Mouse (Mus musculus): ENCODE measurements at regions not wholly inside any gene's neighbourhood (a gene's known extent, or its start where the extent isn't known, plus 50 kb on each side); places are given as distances from the start of the nearest gene placed in this dataset.

DNA sequence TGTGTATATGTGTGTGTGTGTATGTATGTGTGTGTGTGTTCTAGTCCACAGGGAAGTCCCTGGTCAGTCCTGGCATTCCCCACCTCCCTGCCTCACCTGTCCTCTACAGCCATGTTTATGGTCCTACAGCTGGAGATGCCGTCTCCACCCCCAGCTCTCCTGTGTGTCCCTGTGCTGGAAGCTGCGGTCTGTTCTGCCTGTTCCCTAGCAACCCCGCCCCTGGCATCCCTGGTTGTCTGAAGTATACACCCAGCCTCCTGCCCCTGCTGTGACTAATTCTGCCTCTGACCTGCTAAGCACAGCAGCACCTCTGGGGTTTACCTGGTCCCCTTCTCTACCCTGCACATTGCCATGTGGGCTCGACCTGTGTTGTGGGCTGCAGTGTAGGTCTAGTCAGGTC lies 66.8 kb downstream of the Tpra1 start:
- TF ChIP-seq POLR2A (IDR thresholded peaks at IDR 0.05; ENCODE audit: extremely low read depth, insufficient read depth, low read length) (no peak), CTCF (IDR thresholded peaks at IDR 0.05; ENCODE audit: extremely low read depth, insufficient read depth, low read length) (no peak)

All from cortical plate, adult 2 months (tissue).